Mouse (Mus musculus): ENCODE results near the gene Plekhf1.

The Plekhf1 gene

GRCm38 (mm10) chr7:38217417-38218171 lies 10.2 kb downstream of the Plekhf1 start:
- DNase-seq, result peak; percentile 71

- DNase-seq, result no peak
These were observed 12.1 kb downstream of the Plekhf1 start for GRCm38 (mm10) chr7:38215697-38216096.

- no peak for DNase-seq
These were observed 12.5 kb downstream of the Plekhf1 start for GRCm38 (mm10) chr7:38215281-38215680.

GRCm38 (mm10) chr7:38214473-38215214 lies 13.2 kb downstream of the Plekhf1 start:
- DNase-seq, result no peak

GRCm38 (mm10) chr7:38212651-38213062 lies 15.2 kb downstream of the Plekhf1 start:
- DNase-seq, result peak; percentile 67

GRCm38 (mm10) chr7:38209478-38210152 lies 18.2 kb downstream of the Plekhf1 start:
- no peak for DNase-seq

GRCm38 (mm10) chr7:38208969-38209368 lies 18.8 kb downstream of the Plekhf1 start:
- DNase-seq, result no peak

GRCm38 (mm10) chr7:38206564-38206963 lies 21.3 kb downstream of the Plekhf1 start:
- no peak for DNase-seq

GRCm38 (mm10) chr7:38205801-38206200 lies 22.0 kb downstream of the Plekhf1 start:
- DNase-seq, result no peak

GRCm38 (mm10) chr7:38204314-38204713 lies 23.5 kb downstream of the Plekhf1 start:
- no peak for DNase-seq

- DNase-seq, result peak; percentile 39
These were observed 26.5 kb downstream of the Plekhf1 start for GRCm38 (mm10) chr7:38201290-38201658.

- peak; percentile 92 for DNase-seq
These were observed 27.1 kb downstream of the Plekhf1 start for GRCm38 (mm10) chr7:38200606-38201289.

- DNase-seq, result no peak
These were observed 27.8 kb downstream of the Plekhf1 start for GRCm38 (mm10) chr7:38199907-38200605.

- DNase-seq, result no peak
These were observed 36.2 kb downstream of the Plekhf1 start for GRCm38 (mm10) chr7:38191571-38191970.

GRCm38 (mm10) chr7:38191146-38191545 lies 36.7 kb downstream of the Plekhf1 start:
- no peak for DNase-seq

GRCm38 (mm10) chr7:38190056-38190835 lies 37.6 kb downstream of the Plekhf1 start:
- DNase-seq, result no peak

- no peak for DNase-seq
These were observed 38.5 kb downstream of the Plekhf1 start for GRCm38 (mm10) chr7:38189136-38189982.

- DNase-seq, result no peak
These were observed 39.3 kb downstream of the Plekhf1 start for GRCm38 (mm10) chr7:38188281-38189075.

GRCm38 (mm10) chr7:38187796-38188195 lies 40.0 kb downstream of the Plekhf1 start:
- DNase-seq, result no peak

GRCm38 (mm10) chr7:38186861-38187260 lies 41.0 kb downstream of the Plekhf1 start:
- no peak for DNase-seq
